Mouse (Mus musculus): ENCODE measurements at regions not wholly inside any gene's neighbourhood (a gene's known extent, or its start where the extent isn't known, plus 50 kb on each side); places are given as distances from the start of the nearest gene placed in this dataset.

DNA sequence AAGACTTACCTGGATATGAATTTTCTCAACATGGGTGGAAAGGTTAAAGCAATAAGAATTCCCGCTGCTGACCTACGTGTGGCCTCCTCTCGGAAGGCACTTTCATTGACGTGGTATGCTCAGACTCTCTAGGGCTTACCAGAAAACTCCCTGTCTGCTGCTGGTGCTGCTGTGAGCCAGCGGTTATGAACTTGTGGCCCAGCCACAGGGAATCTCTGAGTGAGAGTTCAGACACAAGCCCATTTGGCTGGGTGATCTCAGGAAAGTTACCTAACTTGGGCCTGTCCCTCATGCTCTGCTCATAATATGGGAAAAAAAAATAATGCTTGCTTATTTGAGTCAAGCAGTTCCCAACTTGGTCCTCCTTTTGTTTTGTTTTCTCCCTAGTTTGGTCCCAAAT, 459.5 kb upstream of the Adamts5 start:
- H3K4me1 ChIP-seq (ENCODE audit: control insufficient read depth in 1 of 2, insufficient read depth in 2 of 2) = peaks cover 0 to 14% of the 10 kb centered on the region in 2 experiments; a peak in 1 of 4 replicates
- dilution Hi-C loops (cut with MboI; ENCODE audit: extremely low pct_ligation_motif_present, extremely low pct_unique_long_range_greater_than_20kb, low sequenced_read_pairs) (no loop called here), in situ Hi-C loops (cut with MboI; ENCODE audit: low pct_ligation_motif_present, low pct_unique_long_range_greater_than_20kb, low sequenced_read_pairs) (no loop called here)

DNA sequence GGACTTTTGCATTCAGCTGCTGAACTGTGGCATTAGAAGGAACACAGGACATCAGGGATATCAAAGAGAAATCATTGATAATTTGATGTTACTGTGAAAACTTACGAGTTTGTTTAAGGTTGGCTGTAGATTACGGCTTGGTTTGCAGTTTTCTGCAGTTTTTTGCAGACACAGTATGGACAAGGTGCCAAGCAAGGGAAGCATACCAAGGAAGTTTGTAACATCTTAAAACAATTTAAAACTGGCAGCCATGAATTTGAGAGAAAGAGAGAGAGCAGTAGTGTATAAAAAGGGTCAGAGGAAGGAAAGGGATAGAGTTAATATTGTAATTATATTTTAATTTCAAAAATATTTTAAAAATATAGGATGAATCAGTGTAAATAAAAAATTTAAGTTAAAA, 453.4 kb upstream of the Adamts5 start:
- Histone ChIP-seq H3K27ac (ENCODE audit: insufficient read depth, low read depth) (no peak overlapping the region), H3K4me2 (ENCODE audit: insufficient read depth, low read depth, poor library complexity, severe bottlenecking) (no peak overlapping the region), H3K9me3 (replicated peaks; ENCODE audit: low read length) (no peaks in the 10 kb centered on the region), H3K36me3 (replicated peaks in 1 of 2; ENCODE audit: control insufficient read depth in 1 of 2, insufficient read depth in 1 of 2, low read length in 1 of 2) (no peaks in the 10 kb centered on the region), H3K79me2 (replicated peaks; ENCODE audit: control insufficient read depth, extremely low read depth, insufficient read depth, poor library complexity, severe bottlenecking) (no peaks in the 10 kb centered on the region), H3K9ac (ENCODE audit: insufficient read depth, low read depth) (no peak overlapping the region), H3K27me3 (replicated peaks) (no peaks in the 10 kb centered on the region), H3K4me1 (ENCODE audit: control insufficient read depth in 1 of 2, insufficient read depth in 2 of 2) (no peaks in the 10 kb centered on the region), H3K4me3 (replicated peaks in 1 of 3; ENCODE audit: low read depth in 2 of 3, low read length in 2 of 3, poor library complexity in 1 of 3) (no peak overlapping the region)
- dilution Hi-C loops (cut with MboI; ENCODE audit: extremely low pct_ligation_motif_present, extremely low pct_unique_long_range_greater_than_20kb, low sequenced_read_pairs) (no loop called here), in situ Hi-C loops (cut with MboI; ENCODE audit: low pct_ligation_motif_present, low pct_unique_long_range_greater_than_20kb, low sequenced_read_pairs) (no loop called here)
- no peak for TF ChIP-seq CTCF (conservative IDR thresholded peaks at IDR 0.05 in 1 of 2, IDR thresholded peaks at IDR 0.05 in 1 of 2; ENCODE audit: low read depth in 2 of 2, low read length in 2 of 2)
- DNase-seq (ENCODE audit: extremely low read depth) = no peak

More for the DNA sequence above, 459.5 kb upstream of the Adamts5 start:
- no peak for TF ChIP-seq RCOR1 (conservative IDR thresholded peaks at IDR 0.05; ENCODE audit: low read depth, low read length)
- no peak for TF ChIP-seq CTCF (conservative IDR thresholded peaks at IDR 0.05 in 1 of 2, IDR thresholded peaks at IDR 0.05 in 1 of 2; ENCODE audit: low read depth in 2 of 2, low read length in 2 of 2)
- TF ChIP-seq RAD21 (IDR thresholded peaks at IDR 0.05; ENCODE audit: low read depth, low read length) = no peak
- no peak for TF ChIP-seq MAFK (IDR thresholded peaks at IDR 0.05; ENCODE audit: insufficient replicate concordance, low read length)
- TF ChIP-seq GABPA (IDR thresholded peaks at IDR 0.05; ENCODE audit: insufficient replicate concordance, low read depth, low read length) = no peak
- no peak for TF ChIP-seq ZMIZ1 (IDR thresholded peaks at IDR 0.05; ENCODE audit: low read depth, low read length)
- no peak for TF ChIP-seq JUN (IDR thresholded peaks at IDR 0.05; ENCODE audit: insufficient read depth, low read depth, low read length)
- no peak for TF ChIP-seq ELF1 (IDR thresholded peaks at IDR 0.05; ENCODE audit: low read depth, low read length)
- no peak for TF ChIP-seq MYC (IDR thresholded peaks at IDR 0.05; ENCODE audit: low read depth, low read length)
- TF ChIP-seq ZNF384 (IDR thresholded peaks at IDR 0.05; ENCODE audit: low read depth, low read length) = no peak
- TF ChIP-seq E2F4 (IDR thresholded peaks at IDR 0.05; ENCODE audit: insufficient replicate concordance, low read depth, low read length) = no peak
- TF ChIP-seq TBP (conservative IDR thresholded peaks at IDR 0.05; ENCODE audit: low read depth, low read length) = no peak
- TF ChIP-seq HCFC1 (IDR thresholded peaks at IDR 0.05; ENCODE audit: low read depth, low read length) = no peak
- TF ChIP-seq NELFE (IDR thresholded peaks at IDR 0.05; ENCODE audit: low read depth, low read length) = no peak
- TF ChIP-seq CHD1 (IDR thresholded peaks at IDR 0.05; ENCODE audit: low read depth, low read length) = no peak
- Histone ChIP-seq H3K79me2 (replicated peaks; ENCODE audit: control insufficient read depth, extremely low read depth, insufficient read depth, poor library complexity, severe bottlenecking) (no peaks in the 10 kb centered on the region), H3K27ac (ENCODE audit: insufficient read depth, low read depth) (no peak overlapping the region), H3K4me3 (replicated peaks in 1 of 3; ENCODE audit: low read depth in 2 of 3, low read length in 2 of 3, poor library complexity in 1 of 3) (no peak overlapping the region), H3K27me3 (replicated peaks) (no peaks in the 10 kb centered on the region), H3K9ac (ENCODE audit: insufficient read depth, low read depth) (no peak overlapping the region), H3K36me3 (replicated peaks in 1 of 2; ENCODE audit: control insufficient read depth in 1 of 2, insufficient read depth in 1 of 2, low read length in 1 of 2) (no peaks in the 10 kb centered on the region), H3K4me2 (ENCODE audit: insufficient read depth, low read depth, poor library complexity, severe bottlenecking) (no peak overlapping the region), H3K9me3 (replicated peaks; ENCODE audit: low read length) (no peaks in the 10 kb centered on the region)
- DNase-seq (ENCODE audit: extremely low read depth) = no peak

All from CH12.LX (cell line).